Mouse (Mus musculus): ENCODE data around the gene Mitf.

The Mitf gene

DNA sequence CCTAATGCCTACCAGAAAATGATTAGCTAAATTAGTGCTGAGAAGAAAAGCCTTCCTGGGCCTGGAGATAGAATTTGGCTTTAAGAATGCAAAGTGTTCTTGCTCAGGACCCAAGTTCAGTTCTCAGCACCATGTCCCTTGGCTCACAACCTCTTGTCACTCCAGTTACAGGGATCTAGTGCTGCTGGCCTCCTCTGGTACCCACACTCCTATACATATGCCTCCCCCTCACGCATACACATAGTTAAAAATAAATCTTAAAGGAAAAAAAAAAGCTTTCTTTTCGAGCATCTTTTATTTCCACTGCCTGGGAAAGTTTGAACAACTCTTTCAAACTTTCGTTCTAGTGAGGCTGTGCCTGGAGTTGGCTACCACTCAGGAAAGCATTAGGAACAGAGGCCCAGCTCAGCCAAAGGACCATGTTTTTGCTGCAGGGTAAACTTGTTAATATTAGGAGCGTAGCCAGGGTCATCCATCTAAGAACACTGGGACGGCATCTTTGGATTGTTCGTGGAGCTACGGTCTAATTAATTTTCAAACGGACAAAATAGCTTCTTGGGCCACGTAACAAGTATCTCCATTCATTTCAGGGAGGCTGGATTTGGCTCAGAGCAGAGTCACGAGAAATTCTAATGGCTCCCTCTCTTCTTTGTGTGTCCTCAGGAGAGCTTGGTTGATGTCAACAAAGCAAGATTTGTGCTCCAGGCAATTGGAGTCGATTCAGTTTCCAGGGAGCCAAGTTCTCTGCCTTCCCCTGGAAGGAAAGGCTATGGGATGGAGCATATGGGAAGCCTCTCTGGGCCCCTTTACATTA, 239.7 kb downstream of the Mitf start:
- no peak for DNase-seq (ENCODE audit: low read depth)

DNA sequence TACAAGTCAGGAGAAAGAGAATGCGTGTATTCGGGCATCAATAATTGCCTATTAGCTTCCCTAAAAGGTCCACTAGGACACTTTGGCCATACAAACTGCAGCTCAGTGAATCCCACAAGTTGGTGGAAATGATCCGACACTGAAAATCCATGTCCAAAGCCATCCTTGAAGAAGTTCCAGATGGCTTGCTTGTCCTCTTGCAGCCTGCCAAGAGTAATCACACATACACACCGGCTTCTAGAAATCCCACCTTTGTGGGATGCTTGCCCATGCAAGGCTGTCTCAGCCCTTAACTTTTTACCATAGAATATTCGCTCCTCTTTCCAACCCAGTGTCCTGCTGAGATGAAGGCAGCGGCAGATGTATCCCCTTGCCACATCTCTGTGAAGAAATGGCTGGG, 240.9 kb downstream of the Mitf start:
- no peak for DNase-seq (ENCODE audit: low read depth)

DNA sequence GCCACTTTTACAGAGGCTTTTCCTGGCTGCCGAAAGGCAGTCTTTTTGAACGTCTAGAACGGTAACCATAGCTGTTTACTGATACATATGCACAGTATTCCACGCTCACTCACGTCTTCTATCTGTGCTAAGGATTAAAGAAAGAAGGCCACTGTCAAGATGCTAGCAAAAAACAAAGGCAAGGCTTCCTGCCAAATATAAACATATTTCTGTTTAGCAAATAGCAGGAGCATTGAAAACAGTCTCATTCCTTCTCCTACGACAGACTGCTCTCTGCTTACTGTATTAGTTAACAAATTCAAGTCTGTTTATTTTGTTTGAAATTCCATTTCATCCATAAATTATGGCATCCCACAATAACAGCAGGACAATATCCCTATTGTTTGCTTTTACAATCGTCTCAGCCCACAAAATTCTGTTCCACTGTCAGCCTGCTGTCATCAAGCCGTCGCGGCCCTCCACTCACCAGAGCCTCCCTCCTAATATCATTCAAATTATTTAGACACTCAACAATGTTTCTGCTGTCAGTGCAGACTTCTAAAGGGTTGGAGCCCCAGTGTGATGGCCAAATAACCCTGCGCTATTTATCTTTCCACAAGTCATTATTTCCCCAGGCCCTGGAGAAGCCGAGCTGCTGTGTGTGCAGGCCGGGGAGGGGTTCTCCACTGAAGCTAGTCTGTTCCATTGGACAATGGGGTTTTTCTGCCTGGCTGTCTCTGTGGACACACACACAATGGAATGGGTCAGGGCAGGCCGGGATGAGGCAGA, 242.0 kb downstream of the Mitf start:
- DNase-seq (ENCODE audit: low read depth) = no peak

DNA sequence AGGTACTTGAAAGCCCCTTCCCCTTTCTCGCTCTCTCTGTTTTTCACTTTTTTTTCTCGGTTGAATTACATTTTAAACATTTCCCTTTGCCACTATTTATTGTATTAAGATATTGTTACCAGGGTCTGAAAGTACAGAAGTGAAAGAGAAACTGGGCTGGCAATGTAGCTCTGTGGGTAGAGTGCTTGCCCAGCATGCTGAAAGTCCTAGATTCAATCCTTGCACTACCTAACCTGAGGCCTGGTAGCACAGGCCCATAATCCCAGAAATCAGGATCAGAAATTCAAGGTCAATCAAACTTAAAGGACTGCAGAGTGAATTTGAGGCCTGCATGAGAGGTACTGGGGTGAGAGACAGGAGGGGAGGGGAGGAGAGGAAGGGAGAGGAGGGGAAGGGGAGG, 242.7 kb downstream of the Mitf start:
- no peak for DNase-seq (ENCODE audit: low read depth)

DNA sequence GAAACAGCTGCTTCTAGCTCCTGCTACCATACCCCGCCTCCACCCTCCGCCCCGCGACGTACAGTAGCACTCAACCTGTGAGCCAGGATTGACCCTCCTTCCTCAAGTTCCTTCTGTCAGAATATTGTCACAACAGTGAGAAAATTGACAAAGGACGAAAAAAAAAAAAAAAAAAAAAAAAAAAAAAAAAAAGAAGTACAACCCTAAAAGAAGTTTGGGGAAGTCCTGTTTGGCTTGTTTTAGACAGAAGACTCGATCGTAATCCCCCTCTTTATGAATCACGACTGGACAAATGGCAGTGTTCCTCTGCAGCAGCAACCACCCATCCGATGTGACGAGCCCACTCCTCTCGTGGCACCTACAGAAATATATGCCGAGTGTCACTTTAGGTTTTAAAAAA, 255.0 kb downstream of the Mitf start:
- DNase-seq (ENCODE audit: low read depth) = no peak

DNA sequence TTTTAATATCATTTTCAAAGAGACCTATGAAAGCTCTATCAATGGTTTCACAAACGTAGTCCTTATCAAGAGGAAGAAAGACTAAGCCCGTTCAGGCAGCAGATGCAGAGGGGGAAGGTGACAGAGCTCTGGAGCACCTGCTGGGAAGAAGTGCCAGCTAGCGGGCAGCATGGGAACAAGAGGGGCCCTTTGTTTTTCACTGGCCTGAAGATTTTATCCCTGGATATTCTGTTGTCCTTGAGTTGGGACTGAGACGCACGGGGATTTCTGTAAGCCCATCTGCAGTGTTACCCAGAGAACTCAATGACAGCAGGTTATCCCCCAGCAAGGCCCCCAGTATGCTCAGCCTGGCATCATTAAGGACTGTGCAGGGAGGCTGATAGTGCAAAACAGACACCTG, 258.1 kb downstream of the Mitf start:
- no peak for DNase-seq (ENCODE audit: low read depth)

DNA sequence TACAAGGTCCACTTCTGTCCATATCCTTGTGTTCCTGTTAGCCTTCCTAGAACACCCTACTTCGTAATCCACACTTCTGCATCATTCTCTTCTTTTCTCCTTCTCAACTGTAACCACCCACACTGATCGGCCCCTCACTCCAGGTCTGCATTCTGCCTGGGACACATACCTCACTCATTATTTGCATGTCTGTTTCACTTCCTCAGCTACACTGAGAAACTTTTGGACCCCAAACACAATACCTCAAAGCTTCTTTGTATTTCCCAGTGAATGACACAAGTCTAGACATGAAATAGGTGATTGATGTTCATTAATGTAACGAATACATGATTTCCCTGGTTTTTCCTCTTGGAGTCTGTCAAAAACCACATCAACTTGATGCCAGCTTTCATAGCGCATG, 259.6 kb downstream of the Mitf start:
- DNase-seq (ENCODE audit: low read depth) = no peak
